Mouse (Mus musculus) limb, embryonic 14.5 days (tissue): ENCODE results near the gene Pi4k2b. TPM values are rescaled to one million over a fixed set of nuclear protein-coding genes. Genes with fewer than 3 reads are reported as not detected.

ENCODE experiments used
- ATAC-seq: fragments of 200-750 bp; cut with Nextera tagmentation; 2 replicates; pipeline ENCODE4 v1.8.0; 2017; ENCODE audit warnings: low read depth, moderate number of reproducible peaks, moderate TSS enrichment; ENCODE audit not compliant: low FRiP score
- DNase-seq: peaks from one replicate; pipeline ENCODE4 v3.0.0-alpha.2; 2015; ENCODE audit warnings: low spot score
- H3K27ac ChIP-seq: fragments of 300-500 bp; sonication (generic); replicated peaks from 2 replicates; pipeline ENCODE4 v1.5.1; 2014; ENCODE audit warnings: low read depth, mild to moderate bottlenecking, low read length, moderate library complexity, mixed read lengths
- H3K27me3 ChIP-seq: fragments of 300-500 bp; sonication (generic); 2 replicates; pipeline ENCODE4 v1.6.1; 2014; ENCODE audit warnings: low read length, mixed read lengths; ENCODE audit not compliant: control insufficient read depth, insufficient read depth
- H3K36me3 ChIP-seq: fragments of 300-500 bp; sonication (generic); 2 replicates; pipeline ENCODE4 v1.6.1; 2014; ENCODE audit warnings: mild to moderate bottlenecking, low read length, moderate library complexity, mixed read lengths; ENCODE audit not compliant: control insufficient read depth, insufficient read depth
- H3K4me1 ChIP-seq: fragments of 300-500 bp; sonication (generic); 2 replicates; pipeline ENCODE4 v1.6.1; 2014; ENCODE audit warnings: antibody characterized with exemption, low read length, mixed read lengths; ENCODE audit not compliant: control insufficient read depth, insufficient read depth
- H3K4me2 ChIP-seq: fragments of 300-500 bp; sonication (generic); replicated peaks from 2 replicates; pipeline ENCODE4 v1.6.1; 2014; ENCODE audit warnings: low read depth, mild to moderate bottlenecking, low read length, moderate library complexity; ENCODE audit not compliant: severe bottlenecking
- H3K4me3 ChIP-seq: fragments of 300-500 bp; sonication (generic); replicated peaks from 2 replicates; pipeline ENCODE4 v1.5.1; 2014; ENCODE audit warnings: low read length
- H3K9ac ChIP-seq: fragments of 300-500 bp; sonication (generic); 2 replicates; pipeline ENCODE4 v1.6.1; 2014; ENCODE audit warnings: mild to moderate bottlenecking, low read depth, low read length, moderate library complexity; ENCODE audit not compliant: severe bottlenecking
- H3K9me3 ChIP-seq: fragments of 300-500 bp; sonication (generic); 2 replicates; pipeline ENCODE4 v1.6.1; 2016; ENCODE audit warnings: low read length; ENCODE audit not compliant: control insufficient read depth
- POLR2A ChIP-seq: fragments of 200-500 bp; IDR thresholded peaks from 2 replicates; pipeline ENCODE4 v1.8.0; 2012; ENCODE audit warnings: inconsistent platforms, mild to moderate bottlenecking, moderate library complexity, borderline replicate concordance; ENCODE audit not compliant: insufficient read depth, insufficient read length; ENCODE audit errors: extremely low read depth
- WGBS: fragments of 180-500 bp; shearing (Covaris S2); extraction: QIAGEN DNeasy Blood & Tissue Kit; methylation state at CpG from one replicate; pipeline ENCODE4 v1.1.7; 2014; 5-methylcytosine and 5-hydroxymethylcytosine counted together
- polyA plus RNA-seq, 2 experiments: library from polyadenylated mRNA; depleted of rRNA in 1 of 2; stranded (reverse) in 1 of 2; unstranded in 1 of 2; fragments of >200 nt; fragmentation: Nextera tagmentation in 1 of 2; extraction: Ambion mirVana in 1 of 2; gene quantifications; 2 replicates each; pipeline versions ENCODE4 v1.2.1 to v1.2.3; 2012 to 2014

Gene Pi4k2b
- polyA plus RNA-seq, 2 experiments = 21.9 to 23.3 TPM

- Histone ChIP-seq H3K27ac (no peak overlapping the region), H3K9ac (no peak overlapping the region), H3K4me2 (no peak overlapping the region), H3K4me1 (no peaks in the 10 kb centered on the region), H3K36me3 (no peaks in the 10 kb centered on the region), H3K27me3 (no peaks in the 10 kb centered on the region), H3K9me3 (no peaks in the 10 kb centered on the region), H3K4me3 (no peak overlapping the region)
- DNase-seq = no peak
- 56% methylated on average over 5 of the region's 5 CpGs for WGBS
- no peak for TF ChIP-seq POLR2A
- no peak for ATAC-seq
Measured at GRCm38 (mm10) chr5:52716742-52717448, 24.5 kb upstream of the Pi4k2b start.

GRCm38 (mm10) chr5:52721003-52721402, 20.4 kb upstream of the Pi4k2b start:
- Histone ChIP-seq H3K4me1 (no peaks in the 10 kb centered on the region), H3K27ac (no peak overlapping the region), H3K9ac (no peak overlapping the region), H3K36me3 (no peaks in the 10 kb centered on the region), H3K4me3 (no peak overlapping the region), H3K27me3 (no peaks in the 10 kb centered on the region), H3K4me2 (no peak overlapping the region), H3K9me3 (no peaks in the 10 kb centered on the region)
- DNase-seq = no peak
- WGBS = 63% methylated on average over 8 of the region's 8 CpGs
- no peak for ATAC-seq
- no peak for TF ChIP-seq POLR2A

- no peak for DNase-seq
- H3K4me2 ChIP-seq = no peak overlapping the region
- no peak for TF ChIP-seq POLR2A
- ATAC-seq = no peak
- no peak overlapping the region for H3K27ac ChIP-seq
- no peak overlapping the region for H3K9ac ChIP-seq
- no peaks in the 10 kb centered on the region for H3K27me3 ChIP-seq
- no peaks in the 10 kb centered on the region for H3K9me3 ChIP-seq
- H3K4me3 ChIP-seq = no peak overlapping the region
- H3K36me3 ChIP-seq = no peaks in the 10 kb centered on the region
- no peaks in the 10 kb centered on the region for H3K4me1 ChIP-seq
- WGBS = 85% methylated on average over 5 of the region's 5 CpGs
Measured at GRCm38 (mm10) chr5:52727747-52728146, 13.6 kb upstream of the Pi4k2b start.

- no peaks in the 10 kb centered on the region for H3K36me3 ChIP-seq
- DNase-seq (no peak), ATAC-seq (no peak)
- H3K27me3 ChIP-seq = no peaks in the 10 kb centered on the region
- no peak for TF ChIP-seq POLR2A
- 69% methylated on average over 4 of the region's 4 CpGs for WGBS
- no peak overlapping the region for H3K9ac ChIP-seq
- no peak overlapping the region for H3K4me3 ChIP-seq
- H3K4me2 ChIP-seq = no peak overlapping the region
- no peaks in the 10 kb centered on the region for H3K4me1 ChIP-seq
- H3K9me3 ChIP-seq = no peaks in the 10 kb centered on the region
- H3K27ac ChIP-seq = no peak overlapping the region
Measured at GRCm38 (mm10) chr5:52732811-52733210, 8.6 kb upstream of the Pi4k2b start.

GRCm38 (mm10) chr5:52736046-52736445, 5.3 kb upstream of the Pi4k2b start:
- no peak for TF ChIP-seq POLR2A
- H3K27ac ChIP-seq = no peak overlapping the region
- ATAC-seq (no peak), DNase-seq (peak; percentile 33)
- H3K9ac ChIP-seq = no peak overlapping the region
- H3K4me1 ChIP-seq = no peaks in the 10 kb centered on the region
- H3K9me3 ChIP-seq = no peaks in the 10 kb centered on the region
- H3K27me3 ChIP-seq = no peaks in the 10 kb centered on the region
- H3K4me3 ChIP-seq = no peak overlapping the region
- H3K4me2 ChIP-seq = no peak overlapping the region
- 67% methylated on average over 3 of the region's 3 CpGs for WGBS
- H3K36me3 ChIP-seq = no peaks in the 10 kb centered on the region
